Mouse (Mus musculus): ENCODE results near the gene Reln.

Reln gene

DNA sequence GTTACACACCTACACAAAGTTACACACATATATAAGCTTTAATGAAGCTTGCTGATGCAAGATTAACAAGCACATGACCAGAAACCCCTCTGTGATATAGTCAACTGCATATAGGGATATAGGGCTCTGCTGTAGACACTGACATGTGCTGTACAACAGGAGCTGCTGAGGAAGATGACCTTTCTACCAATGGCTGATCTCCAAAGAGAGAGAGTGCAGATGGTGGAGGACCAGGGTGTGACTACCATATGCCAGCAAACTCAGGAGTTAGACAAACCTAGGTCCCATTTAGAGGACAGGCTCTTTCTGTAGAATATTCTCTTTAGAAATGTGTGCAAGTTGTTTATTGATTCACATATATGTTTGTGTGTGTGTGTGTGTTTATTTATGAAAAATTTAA, 216.9 kb downstream of the Reln start:
- intact Hi-C loops (cut with DNase I): no loop called here

DNA sequence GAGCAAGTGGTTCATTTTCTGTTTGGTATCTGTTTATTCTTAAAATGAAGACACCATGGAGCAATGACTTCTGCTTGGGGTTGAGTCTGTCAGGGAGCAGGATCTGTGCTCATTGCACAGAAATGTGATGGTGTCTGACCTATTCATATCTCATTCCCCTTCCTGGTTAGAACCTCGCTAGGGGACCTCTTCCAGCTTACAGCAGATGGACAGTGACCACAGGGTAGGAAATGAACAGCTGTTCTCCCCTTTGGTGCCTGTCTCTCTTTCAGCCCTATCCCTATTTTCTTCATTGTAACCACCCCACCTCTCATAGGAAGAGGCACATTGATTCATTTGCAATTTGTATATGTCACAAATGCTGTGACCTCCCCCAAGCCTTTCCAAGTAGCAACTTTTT, 225.2 kb downstream of the Reln start:
- intact Hi-C loops (cut with DNase I): no loop called here

DNA sequence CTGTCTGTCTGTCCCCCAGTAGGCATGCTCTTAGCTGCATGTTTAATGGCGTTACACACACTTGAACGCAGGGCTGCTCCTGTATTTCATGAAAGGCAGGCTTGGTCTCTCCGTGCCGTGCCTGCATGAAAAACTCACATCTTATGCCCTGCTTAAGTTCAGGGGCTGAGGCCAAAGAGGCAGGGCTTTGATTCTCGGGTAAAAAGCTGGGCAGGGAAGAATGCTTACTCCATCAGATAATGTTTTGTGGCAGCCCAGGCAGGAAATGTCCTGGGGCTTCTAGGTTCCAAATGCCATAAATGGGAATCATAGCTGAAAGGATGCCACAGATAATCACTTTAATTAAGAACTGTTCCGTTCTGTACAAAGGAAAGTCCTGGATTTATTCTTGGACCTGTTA, 226.0 kb downstream of the Reln start:
- intact Hi-C loops (cut with DNase I): no loop called here

DNA sequence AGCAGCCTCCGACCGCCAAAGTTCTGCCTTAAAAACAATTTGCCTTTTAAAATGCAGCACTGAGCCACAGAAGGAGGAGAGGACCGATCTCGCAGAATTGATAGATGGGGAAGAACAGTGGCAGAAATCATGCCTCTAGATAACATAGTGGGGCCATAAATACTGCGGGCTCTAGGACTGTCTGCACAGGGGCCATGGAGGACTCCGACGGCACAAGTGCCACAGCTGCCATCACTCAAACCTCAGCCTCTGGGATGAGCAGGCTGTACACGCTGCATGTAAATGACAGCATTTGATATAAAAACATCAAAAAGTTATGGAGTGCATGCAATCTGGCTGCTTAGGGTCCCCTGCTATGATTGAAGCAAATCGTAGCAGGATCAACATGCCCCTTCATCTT, 227.6 kb downstream of the Reln start:
- intact Hi-C loops (cut with DNase I): no loop called here

DNA sequence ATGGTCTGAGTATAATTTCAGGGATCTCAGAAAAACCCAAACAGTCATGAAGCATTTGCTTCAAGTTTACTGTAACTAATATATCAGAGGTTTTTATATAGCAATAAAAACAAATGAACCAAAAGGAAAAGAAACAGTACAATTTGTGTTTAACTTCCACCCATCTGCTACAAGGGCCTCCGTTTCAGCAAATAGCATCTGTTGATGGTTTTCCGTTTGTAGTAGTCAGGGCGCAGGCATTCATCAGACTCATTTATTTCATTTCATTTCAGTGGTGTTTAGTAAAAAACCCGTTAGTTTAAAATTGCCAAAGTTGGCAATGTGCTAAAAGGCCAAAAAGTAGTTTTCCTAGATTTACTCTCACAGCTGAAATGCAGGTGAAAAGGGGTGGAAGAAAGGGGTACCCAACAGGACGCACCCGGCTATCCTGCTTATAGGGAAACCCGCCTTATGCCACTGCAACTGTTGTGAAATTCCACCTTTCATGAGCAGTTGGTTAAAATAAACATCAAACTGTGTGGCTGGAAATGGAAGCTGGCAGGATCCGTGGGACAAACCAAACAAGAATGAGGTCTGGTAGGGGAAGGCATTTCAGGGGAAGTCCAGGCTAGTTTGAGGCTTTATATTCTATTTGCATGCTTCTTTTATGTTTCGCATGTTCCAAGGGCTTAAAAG, 237.6 kb downstream of the Reln start:
- intact Hi-C loops (cut with DNase I): no loop called here

DNA sequence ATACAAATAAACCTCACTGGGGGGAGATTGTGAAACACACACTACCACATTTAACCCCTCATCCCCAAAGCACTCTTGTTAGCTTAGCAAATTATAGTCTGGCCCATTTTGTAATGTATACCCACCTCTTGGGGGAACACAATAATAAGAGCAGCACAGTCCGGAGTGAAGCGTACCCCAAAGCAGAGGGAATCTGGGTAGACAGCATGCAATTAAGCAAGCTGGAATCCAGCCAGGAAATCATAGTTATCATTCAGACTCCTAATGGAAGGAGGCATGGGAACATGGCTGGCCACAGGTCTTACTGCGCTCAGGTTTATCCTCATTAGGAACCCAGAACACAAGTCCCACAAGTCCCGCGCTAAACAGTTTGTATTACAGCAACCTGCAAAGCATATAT, 249.5 kb downstream of the Reln start:
- intact Hi-C loops (cut with DNase I): no loop called here

DNA sequence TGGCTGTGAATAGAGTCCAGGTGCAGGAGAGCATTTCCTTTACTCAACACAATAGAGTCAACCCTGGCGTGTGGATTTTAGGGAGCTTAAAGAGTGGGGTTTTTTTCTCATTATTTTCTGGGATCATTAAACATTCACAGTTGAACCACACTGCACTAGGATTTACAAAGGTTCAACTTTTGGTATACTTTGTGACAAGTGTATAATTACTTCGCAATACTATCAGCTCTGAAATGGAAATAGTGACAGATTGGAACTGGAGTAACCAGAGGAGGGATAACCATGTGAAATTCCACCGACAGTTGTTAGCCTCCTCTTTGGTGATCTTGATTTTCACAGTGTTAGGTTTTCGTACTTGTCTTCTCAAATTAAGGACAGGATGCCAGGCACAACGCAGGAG, 250.5 kb downstream of the Reln start:
- intact Hi-C loops (cut with DNase I): no loop called here

DNA sequence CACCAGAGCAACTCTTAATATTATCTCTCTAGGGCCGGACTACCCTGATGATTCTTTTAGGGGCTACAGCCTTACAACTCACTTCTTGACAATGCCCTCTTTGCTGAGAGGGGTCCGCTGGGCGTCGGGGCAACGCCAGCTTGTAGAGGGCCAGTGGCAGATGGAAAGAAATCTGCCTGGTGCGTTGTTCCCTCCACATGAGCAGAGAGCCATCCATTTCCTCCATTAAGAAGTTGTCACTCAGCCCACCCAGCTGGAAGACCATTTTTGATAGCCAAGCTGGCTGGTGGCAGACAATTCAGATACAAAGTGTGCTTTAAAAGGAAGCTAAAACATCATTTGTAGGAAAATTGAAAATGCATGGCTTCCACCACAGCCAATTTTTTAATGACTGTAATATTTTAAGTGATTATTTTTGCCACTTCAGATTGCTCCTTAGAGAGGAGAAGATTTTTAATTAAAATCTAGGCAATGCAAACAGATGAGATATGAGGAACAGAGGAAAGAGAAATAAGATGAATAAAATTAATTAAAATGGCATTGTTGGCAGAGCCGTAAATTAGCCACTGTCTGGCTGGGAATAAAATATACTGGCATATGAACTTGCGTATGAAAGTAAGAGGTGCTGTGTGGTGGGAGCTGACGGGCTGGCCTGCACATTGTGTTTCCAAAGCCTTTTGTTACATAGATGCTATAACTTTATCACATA, 251.2 kb downstream of the Reln start:
- intact Hi-C loops (cut with DNase I): no loop called here

DNA sequence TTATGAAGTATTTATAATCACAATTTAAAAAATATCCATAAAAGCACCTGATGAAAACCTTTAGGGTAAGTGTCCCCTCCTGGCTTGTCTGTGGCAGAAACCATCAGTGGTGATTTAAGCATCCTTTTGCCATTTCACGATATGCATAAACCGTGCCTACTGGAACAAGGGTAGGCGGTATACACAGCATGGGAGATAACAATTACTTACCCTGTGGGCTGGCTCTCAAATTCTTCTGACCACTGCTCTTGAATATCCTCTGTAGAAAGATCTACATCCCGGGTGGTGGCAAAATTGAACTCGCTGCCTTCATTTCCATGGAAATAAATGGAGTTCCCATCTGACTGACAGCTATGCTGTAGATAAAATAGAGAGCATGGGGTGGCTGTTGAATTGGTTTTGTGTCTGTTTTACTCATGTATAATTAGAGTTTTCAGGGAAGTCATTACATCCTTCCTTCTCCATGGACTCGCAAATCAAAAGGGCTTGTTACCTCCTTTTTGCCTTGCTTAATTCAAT, 264.0 kb downstream of the Reln start:
- intact Hi-C loops (cut with DNase I): no loop called here

DNA sequence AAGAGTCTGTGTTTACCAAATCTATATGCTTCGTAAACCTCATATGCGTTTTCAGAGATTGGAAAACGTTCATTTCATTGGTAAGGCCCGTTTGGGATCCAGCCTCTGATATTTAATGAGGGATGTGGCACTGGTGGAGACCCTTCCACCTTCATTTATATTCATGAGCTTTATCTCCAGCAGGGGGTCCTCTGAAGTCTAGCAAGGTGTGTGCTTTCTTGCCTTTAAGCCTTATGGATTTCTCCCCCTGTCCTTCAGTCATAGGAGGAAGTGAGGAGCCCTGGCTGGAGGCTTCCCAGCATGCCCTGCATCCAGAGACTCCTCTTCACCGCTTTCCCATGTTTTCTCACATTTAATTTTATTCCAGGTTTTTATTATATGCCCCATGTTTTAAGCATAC, 269.5 kb downstream of the Reln start:
- intact Hi-C loops (cut with DNase I): no loop called here

DNA sequence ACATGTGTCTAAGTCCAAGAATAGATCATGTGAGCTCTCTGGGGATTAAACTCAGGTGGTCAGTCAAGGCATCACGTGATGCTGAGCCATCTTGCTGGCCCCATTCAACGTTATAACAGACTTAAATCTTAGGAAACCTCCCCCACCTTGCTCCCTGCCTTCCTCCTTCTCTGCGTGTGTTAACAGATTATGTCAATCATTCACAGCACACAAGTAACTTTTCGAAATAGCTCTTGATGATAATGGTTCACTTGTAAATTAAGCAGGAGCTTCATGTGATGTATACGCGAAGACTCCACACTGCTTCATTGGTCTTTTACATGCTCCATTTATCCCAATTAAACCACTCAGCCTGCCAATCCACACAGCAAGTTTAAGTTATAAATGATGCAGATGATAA, 271.9 kb downstream of the Reln start:
- intact Hi-C loops (cut with DNase I): no loop called here

DNA sequence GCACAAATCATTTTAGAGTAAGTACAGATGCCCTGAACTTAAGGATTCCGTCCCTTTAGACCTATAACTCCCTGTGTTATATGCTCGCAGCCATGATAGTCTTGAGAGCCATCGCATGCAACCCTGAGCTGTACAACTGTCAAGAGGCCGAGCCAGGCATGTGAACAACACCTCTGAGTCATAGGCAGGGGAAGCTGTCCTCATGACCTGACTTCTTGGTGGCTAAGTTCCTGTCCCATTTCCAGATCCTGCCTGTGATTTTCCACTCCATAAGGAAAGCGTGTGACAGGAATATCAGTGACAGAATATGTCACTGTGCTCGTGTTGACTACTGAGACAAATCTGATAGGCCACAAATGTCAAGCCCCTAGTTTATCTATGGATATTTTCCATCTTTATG, 285.3 kb downstream of the Reln start:
- intact Hi-C loops (cut with DNase I): no loop called here

DNA sequence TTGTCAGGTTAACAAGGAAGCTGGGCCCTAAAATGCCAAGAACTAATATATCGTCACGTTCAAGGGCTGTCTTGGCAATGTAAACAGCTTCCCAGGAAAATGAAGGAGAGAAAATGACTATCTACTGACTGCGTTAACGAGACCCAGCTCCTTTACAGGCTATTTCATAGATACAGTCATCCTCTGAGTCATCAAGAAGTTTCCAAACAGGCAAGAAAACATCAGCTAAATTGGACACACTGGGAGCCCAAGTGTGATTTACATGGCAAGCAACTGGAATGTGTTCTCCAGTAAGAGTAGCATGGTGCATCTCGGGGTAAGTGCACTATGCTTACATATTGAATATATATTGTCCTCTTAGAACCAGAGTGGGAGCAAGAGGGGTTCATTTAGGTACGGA, 302.7 kb downstream of the Reln start:
- intact Hi-C loops (cut with DNase I): no loop called here

DNA sequence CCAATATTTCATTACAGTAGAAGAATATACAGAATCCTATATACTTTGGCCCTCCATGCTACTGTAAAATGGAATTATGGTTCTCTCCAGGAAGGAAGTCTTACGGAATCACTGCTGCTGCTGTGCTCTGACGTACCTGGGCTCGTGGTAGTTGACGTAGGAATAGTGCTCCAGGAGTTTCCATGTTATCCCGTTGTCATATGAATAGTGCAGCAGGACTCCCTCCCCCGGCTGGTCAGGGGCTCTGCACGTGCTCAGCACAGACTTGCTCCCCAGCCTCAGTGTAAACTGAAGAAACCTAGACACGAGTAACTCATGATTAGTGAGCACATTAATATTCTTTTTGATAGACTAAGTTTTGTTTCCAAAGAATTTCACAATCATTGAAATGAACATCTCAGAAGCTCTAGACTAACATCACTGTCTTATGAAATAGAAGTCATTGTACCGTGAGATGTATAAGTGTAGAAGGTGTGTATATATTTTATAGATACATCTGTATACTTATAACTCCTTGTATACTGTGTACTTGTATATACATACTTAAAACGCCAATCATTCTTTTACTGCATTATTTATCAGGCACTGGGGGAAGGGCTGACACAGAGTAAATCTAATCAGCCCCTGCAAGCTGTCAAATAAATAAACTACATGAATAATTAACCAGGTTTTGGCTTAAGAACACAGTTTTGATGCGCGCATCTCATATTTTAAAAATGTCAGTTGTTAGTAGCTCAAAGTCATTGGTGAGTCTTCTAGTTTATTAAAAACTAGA, 304.9 kb downstream of the Reln start:
- intact Hi-C loops (cut with DNase I): no loop called here

DNA sequence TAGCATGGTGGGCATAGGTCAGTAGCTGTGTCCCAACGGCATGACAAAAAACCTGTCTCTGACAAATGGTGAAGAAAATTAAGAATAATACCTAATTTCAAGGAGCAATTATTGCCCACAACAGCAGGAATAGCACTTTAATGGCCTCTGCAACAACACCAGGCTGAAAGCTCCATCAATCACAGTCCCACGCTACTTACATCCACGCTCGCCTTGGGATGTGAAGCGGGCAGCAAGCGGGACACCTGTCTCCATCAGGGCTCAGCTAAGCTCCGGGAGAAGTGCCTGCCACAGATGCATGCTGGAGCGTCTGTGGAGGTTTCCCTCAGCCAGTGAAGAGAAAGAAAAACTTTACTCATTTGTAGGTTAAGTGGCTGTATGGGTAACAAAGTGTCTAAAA, 309.3 kb downstream of the Reln start:
- intact Hi-C loops (cut with DNase I): no loop called here

DNA sequence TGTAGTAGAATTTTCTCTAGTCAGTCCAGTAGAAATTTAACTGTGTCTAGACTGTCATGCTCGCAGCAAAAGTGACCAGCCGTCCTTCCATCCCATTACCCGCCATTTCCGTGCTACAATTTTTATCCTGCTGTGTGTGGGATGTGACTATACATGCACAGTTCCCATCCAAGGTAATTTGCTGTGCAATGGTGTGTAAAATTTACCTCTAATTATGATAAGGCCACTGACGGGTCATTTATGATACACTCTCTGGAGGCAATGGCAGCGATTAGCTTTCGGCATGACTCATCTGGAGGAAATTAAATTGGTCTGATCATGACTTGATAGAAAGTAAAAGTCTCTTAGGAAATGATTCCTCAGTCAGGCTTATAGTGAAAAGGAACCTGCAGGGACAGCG, 311.5 kb downstream of the Reln start:
- intact Hi-C loops (cut with DNase I): no loop called here

DNA sequence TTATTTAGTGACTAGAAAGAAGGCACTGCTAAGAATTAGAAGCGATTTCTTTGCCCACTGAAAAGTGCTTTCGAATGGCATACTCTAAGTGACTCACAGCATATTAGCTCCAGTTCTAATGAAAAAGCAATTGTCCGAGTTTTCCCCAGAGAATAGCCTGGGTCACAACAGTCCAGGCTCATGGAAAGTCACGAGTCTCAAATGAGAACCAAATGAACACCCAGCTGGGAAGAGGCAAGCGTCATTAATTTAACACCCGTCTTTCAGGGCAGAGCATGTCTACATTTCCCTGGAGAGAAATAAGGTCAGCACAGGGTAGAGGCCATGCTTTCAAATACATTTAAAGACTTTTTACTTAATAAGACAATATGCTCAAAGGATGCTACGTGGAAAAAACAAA, 312.8 kb downstream of the Reln start:
- intact Hi-C loops (cut with DNase I): no loop called here

DNA sequence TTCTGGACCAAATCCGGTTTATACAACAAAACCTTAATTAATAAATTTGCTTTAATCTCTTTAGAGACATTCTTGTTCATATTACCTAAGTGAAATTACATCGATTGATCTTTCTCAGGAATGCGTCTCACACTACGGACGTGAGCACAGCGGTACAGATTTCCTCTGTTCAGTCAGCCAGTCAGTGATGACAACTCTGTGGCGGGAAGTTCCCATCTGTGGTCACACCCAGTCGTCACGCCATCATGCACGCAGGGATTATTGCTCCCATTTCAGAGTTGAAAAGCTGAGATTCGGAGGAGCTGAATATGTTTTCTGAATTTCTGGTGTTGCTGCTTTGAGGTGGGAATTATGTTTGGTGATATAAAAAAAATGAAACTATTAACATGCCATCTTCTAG, 316.1 kb downstream of the Reln start:
- intact Hi-C loops (cut with DNase I): no loop called here

DNA sequence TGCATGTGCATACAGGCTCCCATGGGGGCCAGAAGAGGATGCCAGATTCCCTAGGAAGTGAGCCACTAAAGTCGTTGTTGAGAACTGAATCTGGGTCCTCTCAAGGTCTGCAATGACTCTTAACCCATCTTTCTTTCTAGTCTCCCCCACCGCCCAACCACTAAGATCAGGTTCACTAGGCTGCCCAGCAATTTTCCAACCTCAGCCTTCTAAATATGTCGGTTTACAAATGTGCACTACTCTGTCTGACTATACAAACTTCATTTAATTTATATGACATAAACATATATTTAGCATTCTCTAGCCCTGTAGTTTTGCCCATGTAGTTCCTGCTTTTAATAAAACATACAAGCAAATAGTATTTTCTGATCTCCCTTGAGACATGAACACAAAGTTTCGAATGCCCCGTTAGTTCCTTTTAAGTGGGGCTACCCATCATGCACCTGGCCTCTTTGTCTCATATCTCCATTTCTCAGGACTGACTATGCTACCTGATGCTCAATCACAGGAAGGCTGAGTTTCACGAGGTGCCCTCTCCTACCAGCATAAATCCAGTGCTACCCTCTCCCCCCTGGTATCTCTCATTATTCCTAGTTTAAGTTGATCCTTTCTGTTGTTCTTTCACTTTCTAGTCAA, 317.1 kb downstream of the Reln start:
- intact Hi-C loops (cut with DNase I): no loop called here

DNA sequence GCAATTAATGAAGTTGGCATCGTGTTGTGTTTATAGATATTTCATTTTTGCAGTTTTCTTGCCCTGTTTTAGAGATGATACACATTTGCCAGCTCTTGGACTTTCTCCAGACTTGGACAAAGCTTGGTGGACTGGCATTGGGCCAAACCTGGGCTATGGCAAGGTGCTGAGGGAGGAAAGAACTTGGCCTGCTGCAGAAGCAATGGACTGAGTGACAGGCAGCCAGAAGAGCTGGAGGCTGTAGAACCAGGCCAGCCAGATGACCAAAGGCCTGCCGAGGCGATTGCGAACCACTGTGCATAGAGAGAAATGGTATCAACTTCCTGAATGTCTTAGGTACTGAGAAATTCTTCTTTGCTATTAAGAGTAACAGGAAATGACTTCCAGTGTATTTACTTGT, 318.8 kb downstream of the Reln start:
- intact Hi-C loops (cut with DNase I): no loop called here

DNA sequence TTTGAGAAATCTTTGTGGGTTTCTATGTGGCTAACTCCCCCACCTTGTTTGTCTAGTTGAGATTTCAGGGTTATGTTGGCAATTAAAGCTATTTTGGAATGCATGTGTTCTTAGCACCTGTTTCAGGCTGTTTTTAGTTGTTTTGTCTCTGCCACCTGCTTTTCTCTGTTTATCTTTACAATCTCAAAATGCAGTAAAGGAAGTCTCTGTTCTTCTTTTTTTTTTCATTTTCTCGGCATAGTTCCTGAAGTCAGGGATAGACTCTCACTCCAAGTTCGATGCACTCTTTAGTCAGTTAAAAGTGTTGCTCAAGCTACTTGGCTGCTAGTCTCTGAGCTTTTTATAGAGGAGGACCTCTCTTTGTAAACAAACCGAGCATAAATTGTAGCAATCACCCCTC, 320.4 kb downstream of the Reln start:
- intact Hi-C loops (cut with DNase I): no loop called here

DNA sequence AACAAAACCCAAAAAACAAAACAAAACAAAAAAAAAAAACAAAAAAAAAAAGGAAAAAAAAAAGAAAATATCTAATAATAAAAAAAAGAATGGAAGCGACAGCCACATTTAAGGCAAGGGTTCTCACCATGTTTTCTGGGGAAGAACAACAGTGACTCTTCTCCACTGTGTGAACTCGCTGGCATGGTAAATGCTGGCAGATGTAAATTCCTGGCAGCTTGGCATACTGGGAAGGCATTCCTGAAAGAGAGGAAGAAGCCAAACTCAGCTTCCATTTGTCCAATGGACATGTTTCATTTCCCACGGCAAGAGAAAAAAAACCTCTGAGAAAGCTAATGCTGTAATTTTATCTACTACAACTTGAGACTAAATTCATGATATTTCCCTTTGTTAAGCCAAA, 326.6 kb downstream of the Reln start:
- intact Hi-C loops (cut with DNase I): no loop called here

Measured in adrenal gland (tissue).